Mouse (Mus musculus) myocyte (in vitro differentiated cells): ENCODE measurements around the gene A930017K11Rik. TPM values are rescaled to one million over a fixed set of nuclear protein-coding genes. Genes with fewer than 3 reads are reported as not detected.

ENCODE experiments used
- H3K27me3 ChIP-seq: one replicate; pipeline ENCODE4 v1.6.1; 2011; ENCODE audit not compliant: control insufficient read depth, insufficient read depth, insufficient read length
- H3K36me3 ChIP-seq: one replicate; pipeline ENCODE4 v1.6.1; 2011; ENCODE audit not compliant: control insufficient read depth, insufficient read depth
- H3K4me2 ChIP-seq: one replicate; pipeline ENCODE4 v1.6.1; 2011; ENCODE audit warnings: low read depth, control low read depth
- H3K4me3 ChIP-seq: one replicate; pipeline ENCODE4 v1.5.1; 2011; ENCODE audit warnings: mild to moderate bottlenecking, control low read depth, moderate library complexity
- H3K79me2 ChIP-seq: one replicate; pipeline ENCODE4 v1.6.1; 2011; ENCODE audit not compliant: control insufficient read depth, insufficient read depth
- H3ac ChIP-seq: one replicate; pipeline ENCODE4 v1.6.1; 2011; ENCODE audit not compliant: control insufficient read depth, insufficient read length
- CEBPB ChIP-seq: IDR thresholded peaks from 2 replicates; pipeline ENCODE4 v1.6.1; 2011; ENCODE audit warnings: mild to moderate bottlenecking, moderate library complexity; ENCODE audit not compliant: poor library complexity, insufficient read depth, severe bottlenecking
- E2F4 ChIP-seq: IDR thresholded peaks from one replicate; pipeline ENCODE4 v1.6.1; 2011; ENCODE audit warnings: mild to moderate bottlenecking, control low read depth, moderate library complexity; ENCODE audit not compliant: insufficient read depth
- MAX ChIP-seq: IDR thresholded peaks from one replicate; pipeline ENCODE4 v1.6.1; 2011; ENCODE audit warnings: low read depth, mild to moderate bottlenecking, control low read depth
- MYOD1 ChIP-seq, 3 experiments: IDR thresholded peaks; one replicate each; pipeline ENCODE4 v1.6.1; 2011; ENCODE audit warnings: control low read depth in 2 of 3, low read depth in 2 of 3, mild to moderate bottlenecking in 2 of 3, moderate library complexity in 1 of 3; ENCODE audit not compliant: insufficient read length in 2 of 3, control insufficient read depth in 1 of 3
- MYOG ChIP-seq, 3 experiments: IDR thresholded peaks; one replicate each; pipeline ENCODE4 v1.6.1; 2011; ENCODE audit warnings: control low read depth in 2 of 3, low read depth in 2 of 3, mild to moderate bottlenecking in 2 of 3; ENCODE audit not compliant: insufficient read length in 2 of 3, control insufficient read depth in 1 of 3, insufficient read depth in 1 of 3
- POLR2A ChIP-seq: IDR thresholded peaks from one replicate; pipeline ENCODE4 v1.6.1; 2011; ENCODE audit warnings: low read depth, mild to moderate bottlenecking, control low read depth, moderate library complexity; ENCODE audit not compliant: insufficient read length
- POLR2AphosphoS2 ChIP-seq: IDR thresholded peaks from one replicate; pipeline ENCODE4 v1.6.1; 2011; ENCODE audit warnings: low read depth, control low read depth; ENCODE audit not compliant: insufficient read length
- REST ChIP-seq: IDR thresholded peaks from one replicate; pipeline ENCODE4 v1.6.1; 2011; ENCODE audit warnings: mild to moderate bottlenecking, control low read depth, moderate library complexity; ENCODE audit not compliant: insufficient read depth, insufficient read length
- SRF ChIP-seq: IDR thresholded peaks from one replicate; pipeline ENCODE4 v1.6.1; 2011; ENCODE audit warnings: low read depth; ENCODE audit not compliant: control insufficient read depth, insufficient read length
- TCF12 ChIP-seq: IDR thresholded peaks from one replicate; pipeline ENCODE4 v1.6.1; 2011; ENCODE audit warnings: mild to moderate bottlenecking, control low read depth; ENCODE audit not compliant: poor library complexity, insufficient read depth, severe bottlenecking
- TCF3 ChIP-seq: IDR thresholded peaks from one replicate; pipeline ENCODE4 v1.6.1; 2011; ENCODE audit warnings: low read depth, control low read depth; ENCODE audit not compliant: insufficient read length
- USF1 ChIP-seq: IDR thresholded peaks from one replicate; pipeline ENCODE4 v1.6.1; 2011; ENCODE audit warnings: low read depth, mild to moderate bottlenecking, control low read depth, moderate library complexity
- polyA plus RNA-seq: library from polyadenylated mRNA; unstranded; fragments of >200 nt; fragmentation: generic; extraction: Trizol; gene quantifications from one replicate; pipeline ENCODE4 v1.2.1, GENCODE M21; 2012; ENCODE audit warnings: missing spikeins

The A930017K11Rik gene
- polyA plus RNA-seq, 1 experiment, result 0.02 TPM

DNA sequence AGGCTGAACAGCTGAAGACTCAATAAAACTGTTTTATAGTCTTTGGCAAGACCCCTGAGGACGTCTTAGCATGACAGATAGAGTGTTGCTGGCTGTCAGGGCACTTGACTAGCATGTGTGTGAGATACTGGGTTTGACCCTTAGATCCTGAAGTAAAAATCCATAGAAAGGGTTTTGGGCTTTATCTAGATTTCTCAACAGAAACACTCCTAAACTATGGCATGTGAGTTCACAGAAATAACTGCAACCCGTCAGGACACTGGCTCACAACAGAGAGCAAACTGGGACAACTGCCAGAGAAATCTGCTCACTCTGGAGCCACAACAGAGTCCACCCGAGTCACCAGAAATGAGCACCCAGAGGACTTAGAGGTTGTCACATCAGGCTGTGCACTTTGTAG is 15.3 kb upstream of the A930017K11Rik start:
- no peaks in the 10 kb centered on the region for H3K27me3 ChIP-seq
- H3K36me3 ChIP-seq, result no peaks in the 10 kb centered on the region
- TF ChIP-seq E2F4, result no peak
- no peak for TF ChIP-seq USF1
- TF ChIP-seq MYOG (IDR thresholded peaks at IDR 0.05; ENCODE audit: control insufficient read depth in 1 of 3, insufficient read depth in 1 of 3, insufficient read length in 2 of 3, low read depth in 2 of 3), result no peak
- TF ChIP-seq CEBPB, result no peak
- no peak for TF ChIP-seq POLR2A
- no peak for TF ChIP-seq SRF
- no peak for TF ChIP-seq MAX
- no peak for TF ChIP-seq TCF12
- TF ChIP-seq POLR2AphosphoS2, result no peak
- TF ChIP-seq TCF3, result no peak
- no peak overlapping the region for H3K4me2 ChIP-seq
- no peak overlapping the region for H3K4me3 ChIP-seq
- no peak overlapping the region for H3ac ChIP-seq
- peaks cover 30% of the 10 kb centered on the region for H3K79me2 ChIP-seq

DNA sequence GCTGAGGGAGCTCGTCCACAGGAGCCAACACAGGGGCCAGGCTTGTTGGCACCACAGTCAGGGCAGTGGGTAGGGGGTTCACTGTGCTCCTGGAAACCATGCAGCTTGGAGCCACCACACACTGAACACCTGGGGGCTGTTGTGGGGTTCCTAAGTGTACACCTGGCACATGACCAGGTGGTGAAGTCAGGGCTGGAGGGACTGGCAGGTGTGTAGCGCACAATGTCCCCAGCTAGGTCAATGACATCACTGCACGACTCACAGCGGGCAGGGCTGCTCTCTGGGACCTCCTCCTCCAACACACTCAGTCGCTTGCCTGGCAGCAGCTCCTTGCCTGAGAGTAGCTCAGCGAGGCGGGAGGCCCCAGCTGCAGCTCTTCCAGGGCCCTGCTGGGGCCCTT is 11.9 kb upstream of the A930017K11Rik start:
- Histone ChIP-seq H3K4me2 (no peak overlapping the region), H3K79me2 (peaks cover 9% of the 10 kb centered on the region), H3K27me3 (no peaks in the 10 kb centered on the region), H3K4me3 (no peak overlapping the region), H3ac (no peak overlapping the region), H3K36me3 (no peaks in the 10 kb centered on the region)
- TF ChIP-seq USF1 (no peak), CEBPB (no peak), POLR2A (no peak), POLR2AphosphoS2 (no peak)

DNA sequence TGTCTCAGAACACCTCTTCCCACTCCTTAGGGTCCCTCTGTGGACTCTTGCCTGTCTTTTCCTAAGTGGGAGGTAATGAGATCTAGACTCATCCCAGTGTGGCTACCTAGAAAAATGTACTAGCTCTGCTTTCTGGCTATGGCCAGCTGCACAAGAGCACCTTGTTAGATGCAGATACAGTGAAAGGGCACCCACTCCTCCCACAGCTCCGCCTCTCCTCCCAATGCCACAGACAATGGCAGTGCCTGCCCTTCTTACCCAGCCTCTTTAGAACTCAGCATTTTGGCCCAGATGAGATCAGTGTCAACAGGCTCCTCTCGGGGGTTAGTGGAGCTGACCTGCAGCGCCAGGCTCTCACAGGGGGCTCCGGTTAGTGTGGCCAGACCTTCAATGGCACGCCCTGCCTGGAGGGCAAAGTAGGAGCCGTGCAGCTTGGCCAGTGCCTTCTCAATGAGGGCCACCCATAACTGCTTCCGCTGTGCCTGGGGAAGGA is 10.1 kb upstream of the A930017K11Rik start:
- H3K4me2 ChIP-seq, result no peak overlapping the region
- H3K79me2 ChIP-seq, result peaks cover under 1% of the 10 kb centered on the region
- TF ChIP-seq TCF3 (no peak), POLR2A (no peak), SRF (no peak), REST (no peak), CEBPB (no peak), POLR2AphosphoS2 (no peak), USF1 (no peak)
- no peaks in the 10 kb centered on the region for H3K27me3 ChIP-seq
- H3ac ChIP-seq, result no peak overlapping the region
- no peaks in the 10 kb centered on the region for H3K36me3 ChIP-seq
- H3K4me3 ChIP-seq, result no peak overlapping the region

DNA sequence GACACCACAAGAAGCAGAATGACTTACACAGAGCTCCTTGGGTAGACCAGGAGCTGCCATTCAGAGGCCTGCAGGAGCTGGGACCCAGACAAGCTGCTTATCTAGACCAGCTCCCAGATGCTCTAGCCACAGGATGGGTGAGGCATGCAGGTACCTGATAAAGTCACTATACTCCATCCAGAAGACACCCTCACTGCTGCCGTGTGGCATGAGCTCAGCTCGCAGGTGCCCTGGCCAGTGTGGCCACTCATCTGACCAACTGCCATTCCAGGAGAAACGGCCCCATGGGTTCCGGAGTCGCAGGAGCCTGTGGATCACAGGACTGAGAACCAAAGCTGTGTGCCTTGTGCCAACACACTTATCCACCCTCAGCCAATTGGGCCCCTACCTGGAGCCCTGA is 9.2 kb upstream of the A930017K11Rik start:
- Histone ChIP-seq H3K4me2 (no peak overlapping the region), H3K27me3 (no peaks in the 10 kb centered on the region), H3K36me3 (no peaks in the 10 kb centered on the region), H3K4me3 (no peak overlapping the region), H3ac (no peak overlapping the region), H3K79me2 (no peaks in the 10 kb centered on the region)
- TF ChIP-seq SRF, result no peak

DNA sequence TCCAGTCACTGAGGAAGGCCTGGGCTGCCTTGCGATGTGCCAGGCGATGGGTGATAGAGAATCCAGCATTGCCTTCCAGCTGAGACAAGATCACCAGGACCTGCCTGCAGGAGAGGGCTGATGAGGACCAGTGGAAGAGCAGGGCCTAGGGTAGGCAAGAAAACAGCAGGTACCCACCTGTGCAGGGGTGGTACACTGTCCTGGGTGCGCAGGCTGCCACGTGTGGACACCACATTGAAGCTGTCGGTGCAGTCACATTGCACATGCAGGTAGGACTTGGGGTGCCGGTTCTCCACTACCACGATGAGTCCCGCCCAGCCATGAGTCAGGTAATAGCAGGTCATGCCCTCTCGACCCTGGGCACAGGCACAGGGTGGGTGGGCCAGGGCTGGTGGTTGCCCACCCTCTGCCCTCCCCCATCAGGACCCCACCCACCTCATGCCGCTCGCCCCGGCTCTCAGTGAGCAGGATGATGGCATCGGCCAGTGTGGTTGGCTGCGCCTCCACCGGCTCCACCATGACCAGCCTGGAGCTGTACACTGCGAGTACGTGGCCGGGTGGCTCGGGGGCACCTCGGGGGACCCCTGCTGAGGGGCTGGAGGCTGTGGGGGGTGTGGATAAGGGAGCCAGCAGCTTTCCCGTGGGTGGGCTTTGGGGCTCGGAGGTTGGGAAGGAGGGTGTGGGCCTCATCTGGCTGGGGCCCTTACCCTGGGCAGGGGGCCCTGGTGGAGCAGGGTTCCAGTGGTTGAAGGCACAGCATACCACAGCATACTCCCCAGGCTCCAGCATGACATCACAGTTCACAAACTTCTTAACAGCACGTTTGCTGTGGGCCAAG is 7.5 kb upstream of the A930017K11Rik start:
- Histone ChIP-seq H3K36me3 (no peaks in the 10 kb centered on the region), H3K4me3 (no peak overlapping the region), H3K27me3 (no peaks in the 10 kb centered on the region), H3ac (no peak overlapping the region), H3K4me2 (no peak overlapping the region), H3K79me2 (no peaks in the 10 kb centered on the region)
- TF ChIP-seq REST (no peak), POLR2A (no peak), MYOD1 (IDR thresholded peaks at IDR 0.05; ENCODE audit: control insufficient read depth in 1 of 3, insufficient read length in 2 of 3, low read depth in 2 of 3) (no peak), CEBPB (no peak), USF1 (no peak), MAX (no peak), SRF (no peak), POLR2AphosphoS2 (no peak), TCF3 (no peak), TCF12 (no peak), MYOG (IDR thresholded peaks at IDR 0.05; ENCODE audit: control insufficient read depth in 1 of 3, insufficient read depth in 1 of 3, insufficient read length in 2 of 3, low read depth in 2 of 3) (no peak), E2F4 (no peak)
